Mouse (Mus musculus) frontal cortex, postnatal 25 days (tissue): ENCODE data around the gene Gli1.
A peak's percentile ranks its signal among the peaks of the same experiment; 100 is the strongest.

Source experiments
- DNase-seq, 2 experiments: peaks; one replicate each; pipeline ENCODE4 v3.0.0; 2022; ENCODE audit warnings: low spot score in 2 of 2

Gene Gli1

GRCm38 (mm10) chr10:127291881-127292638 is 49.7 kb downstream of the Gli1 start:
- no peak for DNase-seq

- DNase-seq = no peak
Measured at GRCm38 (mm10) chr10:127290930-127291880, 50.6 kb downstream of the Gli1 start.

GRCm38 (mm10) chr10:127290307-127290929 is 51.4 kb downstream of the Gli1 start:
- DNase-seq = peak; percentile 99

GRCm38 (mm10) chr10:127289573-127290191 is 52.1 kb downstream of the Gli1 start:
- DNase-seq = no peak

GRCm38 (mm10) chr10:127288800-127289572 is 52.8 kb downstream of the Gli1 start, which contains the start of gene Mbd6:
Gene Mbd6 (minus strand): TSS chr10:127289018.
- DNase-seq = peak; percentile 65 to 73

- no peak for DNase-seq
Measured at GRCm38 (mm10) chr10:127288328-127288799, 53.4 kb downstream of the Gli1 start.

- DNase-seq = no peak
Measured at GRCm38 (mm10) chr10:127287936-127288293, 53.9 kb downstream of the Gli1 start.

- no peak for DNase-seq
Measured at GRCm38 (mm10) chr10:127287271-127287935, 54.4 kb downstream of the Gli1 start.

GRCm38 (mm10) chr10:127286730-127287129 is 55.0 kb downstream of the Gli1 start:
- DNase-seq = no peak

- no peak for DNase-seq
Measured at GRCm38 (mm10) chr10:127286194-127286593, 55.6 kb downstream of the Gli1 start.

- no peak for DNase-seq
Measured at GRCm38 (mm10) chr10:127285644-127286043, 56.1 kb downstream of the Gli1 start.

- no peak for DNase-seq
Measured at GRCm38 (mm10) chr10:127284724-127285500, 56.9 kb downstream of the Gli1 start.

GRCm38 (mm10) chr10:127284105-127284622 is 57.6 kb downstream of the Gli1 start:
- no peak for DNase-seq

GRCm38 (mm10) chr10:127282620-127283215 is 59.1 kb downstream of the Gli1 start:
- no peak for DNase-seq

GRCm38 (mm10) chr10:127281316-127281715 is 60.5 kb downstream of the Gli1 start:
- DNase-seq = no peak
